Mouse (Mus musculus) forebrain, embryonic 14.5 days (tissue): ENCODE data around the gene AI661453. TPM values are rescaled to one million over a fixed set of nuclear protein-coding genes. Genes with fewer than 3 reads are reported as not detected.

Source experiments
- ATAC-seq: fragments of 200-750 bp; cut with Nextera tagmentation; 2 replicates; pipeline ENCODE4 v1.8.0; 2017; ENCODE audit warnings: mild to moderate bottlenecking, moderate library complexity
- DNase-seq: peaks from one replicate; pipeline ENCODE4 v3.0.0-alpha.2; 2015; ENCODE audit warnings: low spot score
- H3K27ac ChIP-seq: fragments of 300-500 bp; sonication (generic); 2 replicates; pipeline ENCODE4 v1.5.1; 2014; ENCODE audit warnings: low read depth, mild to moderate bottlenecking, control low read depth, low read length, moderate library complexity
- H3K27me3 ChIP-seq: fragments of 300-500 bp; sonication (generic); replicated peaks from 2 replicates; pipeline ENCODE4 v1.6.1; 2014; ENCODE audit warnings: low read length, control low read depth, mixed read lengths; ENCODE audit not compliant: control insufficient read depth, insufficient read depth
- H3K36me3 ChIP-seq: fragments of 300-500 bp; sonication (generic); 2 replicates; pipeline ENCODE4 v1.6.1; 2014; ENCODE audit warnings: low read length, control low read depth; ENCODE audit not compliant: control insufficient read depth, insufficient read depth
- H3K4me1 ChIP-seq: fragments of 300-500 bp; sonication (generic); 2 replicates; pipeline ENCODE4 v1.6.1; 2014; ENCODE audit warnings: antibody characterized with exemption, low read length, control low read depth; ENCODE audit not compliant: control insufficient read depth, insufficient read depth
- H3K4me2 ChIP-seq: fragments of 300-500 bp; sonication (generic); 2 replicates; pipeline ENCODE4 v1.6.1; 2014; ENCODE audit warnings: mild to moderate bottlenecking, control low read depth, low read length
- H3K4me3 ChIP-seq: fragments of 300-500 bp; sonication (generic); 2 replicates; pipeline ENCODE4 v1.5.1; 2014; ENCODE audit warnings: low read depth, low read length, control low read depth
- H3K9ac ChIP-seq: fragments of 300-500 bp; sonication (generic); 2 replicates; pipeline ENCODE4 v1.6.1; 2014; ENCODE audit warnings: mild to moderate bottlenecking, low read length, control low read depth, moderate library complexity
- H3K9me3 ChIP-seq: fragments of 300-500 bp; sonication (generic); replicated peaks from 2 replicates; pipeline ENCODE4 v1.6.1; 2016; ENCODE audit warnings: low read length, control low read depth, mixed read lengths; ENCODE audit not compliant: control insufficient read depth
- WGBS: fragments of 180-500 bp; shearing (Covaris S2); extraction: QIAGEN DNeasy Blood & Tissue Kit; methylation state at CpG from one replicate; pipeline ENCODE4 v1.1.7; 2014; 5-methylcytosine and 5-hydroxymethylcytosine counted together
- polyA plus RNA-seq: library from polyadenylated mRNA; unstranded; fragments of >200 nt; fragmentation: Nextera tagmentation; extraction: Ambion mirVana; gene quantifications from 2 replicates; pipeline ENCODE4 v1.2.1, GENCODE M21; 2014

AI661453 gene
- polyA plus RNA-seq, 1 experiment from 2014 or later: 0.18 TPM

DNA sequence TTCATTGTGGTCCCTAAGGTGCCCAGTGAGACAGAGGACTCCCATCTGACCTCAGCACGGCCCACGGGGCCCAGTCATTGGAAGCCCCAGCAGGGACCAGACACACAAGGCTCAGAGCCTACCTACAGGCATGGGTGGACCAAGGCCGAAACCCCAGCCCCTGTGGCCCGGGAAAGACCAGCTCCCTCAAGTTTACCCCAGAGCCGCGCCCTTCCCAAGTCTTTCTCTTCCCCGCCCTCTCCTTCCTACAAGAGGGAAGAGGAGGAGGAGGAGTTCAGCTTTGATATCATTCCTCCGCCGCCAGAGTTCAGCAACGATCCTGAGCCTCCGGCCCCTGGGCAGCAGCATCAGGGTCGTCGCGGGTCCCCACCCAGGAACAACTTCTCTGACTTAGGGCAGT, 31.6 kb downstream of the AI661453 start:
- no peak for ATAC-seq
- no peak overlapping the region for H3K4me3 ChIP-seq
- WGBS: 19% methylated on average over 11 of the region's 14 CpGs
- H3K4me2 ChIP-seq: 0 out of 2 replicates have a peak overlapping the region, but pooled peaks have one; percentile 3
- peaks cover 28% of the 10 kb centered on the region for H3K27me3 ChIP-seq
- no peak for DNase-seq
- no peaks in the 10 kb centered on the region for H3K9me3 ChIP-seq
- H3K9ac ChIP-seq: no peak overlapping the region
- peaks cover 7% of the 10 kb centered on the region for H3K4me1 ChIP-seq
- H3K36me3 ChIP-seq: no peaks in the 10 kb centered on the region
- H3K27ac ChIP-seq: no peak overlapping the region

DNA sequence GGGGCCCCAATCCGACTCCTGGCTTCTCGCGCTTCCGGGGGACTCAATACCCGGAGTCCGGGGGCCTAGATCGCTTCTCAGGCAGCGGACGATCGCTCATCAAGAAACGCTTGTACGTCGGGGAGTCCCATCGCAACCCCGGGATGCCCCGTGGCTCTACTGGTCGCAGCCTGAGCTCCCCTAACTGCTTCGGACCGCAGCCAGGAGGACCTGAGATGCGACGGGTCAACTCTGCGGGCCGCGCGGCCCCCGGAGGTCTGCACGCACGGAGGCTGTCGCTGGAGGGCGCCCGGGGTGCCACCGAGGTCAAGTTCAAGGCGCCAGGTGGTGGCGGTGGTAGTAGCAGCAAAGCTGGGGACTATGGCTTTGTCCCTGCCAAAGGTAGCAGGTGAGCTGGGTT, 32.1 kb downstream of the AI661453 start:
- H3K4me3 ChIP-seq: no peak overlapping the region
- H3K4me2 ChIP-seq: 0 out of 2 replicates have a peak overlapping the region, but pooled peaks have one; percentile 3
- peaks cover 7% of the 10 kb centered on the region for H3K4me1 ChIP-seq
- DNase-seq (no peak), ATAC-seq (no peak)
- peaks cover 28% of the 10 kb centered on the region for H3K27me3 ChIP-seq
- H3K9me3 ChIP-seq: no peaks in the 10 kb centered on the region
- H3K27ac ChIP-seq: no peak overlapping the region
- 7% methylated on average over 34 of the region's 34 CpGs for WGBS
- no peaks in the 10 kb centered on the region for H3K36me3 ChIP-seq
- no peak overlapping the region for H3K9ac ChIP-seq

DNA sequence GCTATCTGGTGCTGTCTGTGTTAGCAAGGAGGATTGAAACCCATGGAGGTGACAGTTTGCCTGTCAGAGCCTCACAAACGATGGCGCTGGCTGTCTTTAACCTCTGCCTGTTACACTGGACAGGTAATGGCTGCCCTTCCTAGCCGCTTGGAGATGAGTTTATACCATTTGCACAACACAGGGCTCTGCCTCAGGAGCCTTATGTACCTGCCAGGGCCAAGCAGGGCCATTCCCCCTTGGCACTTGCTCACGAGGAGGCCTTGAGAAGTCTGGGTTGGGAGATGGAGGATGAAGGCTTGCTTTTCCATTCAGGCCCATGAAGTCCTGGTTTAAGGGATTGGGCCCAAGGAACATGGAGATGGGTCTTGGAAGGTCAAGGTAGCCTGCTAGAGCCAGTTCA, 33.2 kb downstream of the AI661453 start:
- 89% methylated on average over 4 of the region's 4 CpGs for WGBS
- Histone ChIP-seq H3K4me3 (no peak overlapping the region), H3K4me1 (peaks cover 7% of the 10 kb centered on the region), H3K27ac (no peak overlapping the region), H3K9me3 (no peaks in the 10 kb centered on the region), H3K9ac (no peak overlapping the region), H3K36me3 (no peaks in the 10 kb centered on the region), H3K4me2 (no peak overlapping the region), H3K27me3 (peaks cover 28% of the 10 kb centered on the region)
- no peak for ATAC-seq
- DNase-seq: no peak

DNA sequence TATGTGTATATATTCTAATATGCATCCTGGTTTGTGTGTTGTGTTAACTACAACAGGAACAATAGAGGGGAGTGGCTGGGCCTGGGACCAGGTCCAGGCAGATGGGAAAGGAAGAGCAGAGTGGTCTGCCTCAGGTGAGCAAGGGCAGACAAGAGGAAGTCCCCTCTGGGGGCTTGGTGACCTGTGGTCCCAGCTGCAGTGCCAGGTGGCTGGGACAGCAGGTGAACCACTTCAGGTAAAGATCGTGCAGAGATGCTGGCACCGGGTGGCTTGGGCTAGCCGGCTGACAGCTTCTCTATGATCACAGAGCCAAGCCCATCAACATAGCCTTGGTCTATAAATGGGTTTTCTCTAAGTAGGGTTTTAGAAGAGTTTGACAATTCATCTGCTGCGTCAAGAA, 33.7 kb downstream of the AI661453 start:
- Histone ChIP-seq H3K9me3 (no peaks in the 10 kb centered on the region), H3K27me3 (peaks cover 28% of the 10 kb centered on the region), H3K27ac (no peak overlapping the region), H3K4me2 (no peak overlapping the region), H3K4me3 (no peak overlapping the region), H3K4me1 (peaks cover 7% of the 10 kb centered on the region), H3K36me3 (no peaks in the 10 kb centered on the region), H3K9ac (no peak overlapping the region)
- no peak for DNase-seq
- ATAC-seq: no peak
- 87% methylated on average over 4 of the region's 4 CpGs for WGBS

DNA sequence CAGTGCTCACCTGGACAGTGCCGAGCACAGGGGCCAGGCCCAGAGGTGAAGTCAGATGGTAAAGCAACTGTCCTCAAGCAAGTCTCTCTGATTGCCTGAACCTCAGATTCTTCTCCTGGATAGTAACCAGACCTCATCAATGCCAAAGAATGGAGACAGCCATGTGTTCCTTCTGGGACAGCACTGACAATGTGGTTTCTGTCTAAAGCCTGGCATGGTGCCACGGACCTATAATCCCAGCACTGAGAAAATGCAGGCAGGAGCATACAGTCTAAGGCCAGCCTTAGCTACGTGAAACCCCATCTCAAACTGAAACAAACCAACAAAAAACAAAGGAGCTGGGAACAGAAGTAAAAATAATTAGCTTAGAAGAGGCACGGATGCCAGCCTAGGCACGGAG, 34.3 kb downstream of the AI661453 start:
- peaks cover 28% of the 10 kb centered on the region for H3K27me3 ChIP-seq
- WGBS: 47% methylated on average over 5 of the region's 5 CpGs
- peak; percentile 60; the same call in 1 of the 2 replicates for ATAC-seq
- no peak overlapping the region for H3K27ac ChIP-seq
- no peak overlapping the region for H3K9ac ChIP-seq
- no peak overlapping the region for H3K4me3 ChIP-seq
- H3K36me3 ChIP-seq: no peaks in the 10 kb centered on the region
- no peaks in the 10 kb centered on the region for H3K9me3 ChIP-seq
- H3K4me1 ChIP-seq: peaks cover 7% of the 10 kb centered on the region
- DNase-seq: peak; percentile 64
- no peak overlapping the region for H3K4me2 ChIP-seq

DNA sequence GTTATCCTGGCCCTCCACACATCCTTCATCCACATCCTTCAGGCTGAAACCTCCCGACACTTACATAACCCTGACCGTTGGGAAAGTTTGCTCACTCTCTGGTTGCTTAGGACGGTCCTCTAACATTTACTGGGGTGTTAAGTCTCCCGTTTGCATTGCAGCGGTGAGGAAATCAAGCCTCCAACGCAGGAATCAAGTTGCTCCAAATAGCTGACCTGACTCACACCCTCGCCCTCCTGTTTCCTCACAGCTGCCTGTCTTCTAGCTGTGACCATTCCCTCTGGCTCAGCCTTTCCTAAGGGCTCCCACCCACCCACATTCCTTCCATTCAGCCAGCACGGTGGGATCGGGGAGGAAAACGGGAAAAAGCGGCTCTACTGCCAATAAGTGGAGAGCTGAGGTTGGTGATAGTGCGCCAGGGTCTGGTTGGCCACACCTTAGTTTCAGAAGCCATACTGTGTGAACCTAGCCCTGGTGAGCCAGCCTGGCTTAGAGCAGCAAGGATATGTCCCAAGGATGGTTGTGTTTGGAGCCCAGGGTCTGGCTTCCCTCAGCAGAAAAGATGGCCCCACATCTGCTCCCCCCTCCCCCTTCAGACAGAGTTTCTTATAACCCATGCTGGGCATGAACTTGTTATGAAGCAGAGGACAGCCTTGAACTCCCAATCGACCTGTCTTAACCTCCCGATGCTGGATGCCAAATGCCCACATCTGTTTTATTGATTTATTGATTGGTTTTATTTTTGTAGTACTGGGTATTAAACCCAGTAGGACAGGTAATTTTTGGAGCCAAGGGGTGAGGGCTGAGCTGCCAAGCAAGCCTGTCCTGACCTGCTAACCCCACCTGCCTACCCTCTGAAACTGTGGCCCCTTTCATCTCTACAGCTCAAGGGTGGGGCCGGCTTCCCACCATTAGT, 36.3 kb downstream of the AI661453 start:
- no peaks in the 10 kb centered on the region for H3K9me3 ChIP-seq
- H3K4me2 ChIP-seq: no peak overlapping the region
- no peak overlapping the region for H3K27ac ChIP-seq
- peaks cover 12% of the 10 kb centered on the region for H3K27me3 ChIP-seq
- H3K4me3 ChIP-seq: no peak overlapping the region
- no peak overlapping the region for H3K9ac ChIP-seq
- no peak for DNase-seq
- 57% methylated on average over 15 of the region's 15 CpGs for whole genome bisulfite sequencing
- no peaks in the 10 kb centered on the region for H3K36me3 ChIP-seq
- H3K4me1 ChIP-seq: peaks cover 7% of the 10 kb centered on the region
- ATAC-seq: no peak

DNA sequence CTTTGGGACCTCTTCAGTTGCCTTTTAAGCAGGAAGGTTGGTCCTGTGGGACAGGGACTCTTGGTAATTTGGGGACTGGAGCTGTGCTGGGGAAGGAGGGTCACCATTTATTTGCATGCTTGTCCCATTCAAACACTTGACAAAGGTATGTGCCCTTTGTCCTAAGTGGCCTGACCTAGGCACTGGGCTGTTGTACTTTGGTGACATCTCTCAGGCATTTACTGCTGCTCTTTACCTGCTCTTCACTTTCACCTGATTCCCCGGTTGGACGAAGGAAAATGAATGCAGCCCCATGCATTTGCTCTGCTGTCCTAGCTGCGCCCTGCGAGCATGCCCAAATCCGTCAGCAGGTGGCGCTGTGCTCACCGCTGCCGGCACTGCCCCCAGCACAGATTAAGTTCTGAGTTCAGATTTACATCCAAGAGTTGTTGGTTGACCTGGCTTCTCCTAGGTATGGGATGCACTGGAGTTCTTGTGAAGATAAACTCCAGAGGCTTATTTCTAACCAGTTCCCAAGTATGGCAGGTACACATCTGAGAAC, 37.1 kb downstream of the AI661453 start:
- Histone ChIP-seq H3K4me3 (no peak overlapping the region), H3K4me2 (no peak overlapping the region), H3K27me3 (peaks cover 6% of the 10 kb centered on the region; the same call in 1 of the 2 replicates), H3K27ac (no peak overlapping the region), H3K9me3 (no peaks in the 10 kb centered on the region), H3K36me3 (no peaks in the 10 kb centered on the region), H3K4me1 (peaks cover 4% of the 10 kb centered on the region), H3K9ac (no peak overlapping the region)
- 18% methylated on average over 8 of the region's 8 CpGs for whole genome bisulfite sequencing
- ATAC-seq (no peak), DNase-seq (peak; percentile 28)

DNA sequence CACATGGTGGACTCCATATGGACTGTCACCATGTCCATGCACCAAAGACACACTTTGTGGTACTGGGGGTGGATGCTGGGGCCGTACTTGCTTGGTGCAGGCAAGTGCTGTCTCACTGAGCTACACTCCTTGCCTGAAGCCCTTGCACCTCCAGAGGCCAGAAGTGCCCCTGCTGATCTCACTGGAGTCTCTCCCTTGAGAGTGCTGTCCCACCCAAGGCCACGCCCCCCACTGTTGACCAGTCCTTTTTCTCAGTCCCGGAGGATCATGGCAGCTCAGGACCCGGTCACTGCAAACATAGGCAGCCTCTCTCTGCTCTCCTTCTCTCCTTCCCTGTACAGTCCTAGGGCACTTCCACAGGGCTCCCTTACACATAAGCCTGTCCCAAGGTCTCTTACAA, 37.8 kb downstream of the AI661453 start:
- no peak for DNase-seq
- Histone ChIP-seq H3K36me3 (no peaks in the 10 kb centered on the region), H3K9me3 (no peaks in the 10 kb centered on the region), H3K27ac (no peak overlapping the region), H3K4me3 (no peak overlapping the region), H3K4me1 (peaks cover 3% of the 10 kb centered on the region; the same call in 1 of the 2 replicates), H3K27me3 (no peaks in the 10 kb centered on the region), H3K9ac (no peak overlapping the region), H3K4me2 (no peak overlapping the region)
- 77% methylated on average over 4 of the region's 4 CpGs for WGBS
- ATAC-seq: no peak

DNA sequence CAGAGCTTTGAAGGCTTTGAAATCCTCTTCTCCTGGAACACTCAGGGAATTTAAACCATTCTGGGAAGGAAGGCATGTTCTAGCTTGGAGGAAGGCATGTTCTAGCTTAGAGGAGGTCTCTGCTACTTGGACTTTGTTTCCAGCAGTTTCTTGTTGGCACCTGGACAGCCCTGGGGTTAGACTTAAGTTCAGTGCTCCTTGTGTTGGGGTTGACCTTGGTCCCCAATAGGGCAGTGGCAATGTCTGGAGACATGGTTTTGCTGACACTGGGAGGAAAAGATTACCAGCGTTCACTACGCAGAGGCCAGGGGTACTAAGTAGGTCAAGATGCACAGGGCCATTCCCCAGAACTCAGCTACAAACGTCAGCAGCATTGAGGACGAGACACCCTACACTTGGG, 38.8 kb downstream of the AI661453 start:
- Histone ChIP-seq H3K27me3 (no peaks in the 10 kb centered on the region), H3K4me3 (no peak overlapping the region), H3K27ac (no peak overlapping the region), H3K36me3 (no peaks in the 10 kb centered on the region), H3K9ac (no peak overlapping the region), H3K4me2 (no peak overlapping the region), H3K9me3 (no peaks in the 10 kb centered on the region), H3K4me1 (0 out of 2 replicates have a peak, but pooled peaks cover 3% of the 10 kb centered on the region)
- DNase-seq: no peak
- no peak for ATAC-seq
- 87% methylated on average over 4 of the region's 4 CpGs for WGBS
